Mouse (Mus musculus) liver, adult 2 months (tissue): Measurements from ENCODE around the gene Zmynd11.

Experiments
- CTCF ChIP-seq: fragments of 200-500 bp; IDR thresholded peaks from 2 replicates; pipeline ENCODE4 v1.5.1; 2011; ENCODE audit warnings: low read depth, low read length, control low read depth
- POLR2A ChIP-seq: fragments of 200-500 bp; IDR thresholded peaks from 2 replicates; pipeline ENCODE4 v1.6.1; 2011; ENCODE audit warnings: low read length, control low read depth; ENCODE audit not compliant: insufficient read depth; ENCODE audit errors: extremely low read depth

- TF ChIP-seq CTCF (no peak), POLR2A (no peak)
Observed at GRCm38 (mm10) chr13:9650580-9650979, 114.5 kb downstream of the Zmynd11 start.
